ENCODE assay signal across 8 mouse cellular contexts in genomic region chr14:61045446-61046090, GRCm38 (mm10). TPM values are rescaled to one million over a fixed set of nuclear protein-coding genes. Genes with fewer than 3 reads are reported as not detected.
DNase-seq lines count a peak whose midpoint lies in the region; ATAC-seq and TF ChIP-seq lines count a peak whose summit lies in the region.

No protein-coding gene starts in this region.

- no peaks in the 10 kb centered on the region for H3K36me3 ChIP-seq in forebrain, embryonic 14.5 days (ENCODE audit: control insufficient read depth, insufficient read depth, low read length)
- H3K36me3 ChIP-seq in midbrain, embryonic 13.5 days = no peaks in the 10 kb centered on the region

- H3K9me3 ChIP-seq in forebrain, embryonic 14.5 days (replicated peaks; ENCODE audit: control insufficient read depth, low read length) = no peaks in the 10 kb centered on the region
- no peaks in the 10 kb centered on the region for H3K9me3 ChIP-seq in midbrain, embryonic 13.5 days

- peak overlapping the region; percentile 70 for H3K9ac ChIP-seq in forebrain, embryonic 14.5 days (ENCODE audit: low read length)
- peak overlapping the region; percentile 66 for H3K9ac ChIP-seq in midbrain, embryonic 13.5 days (replicated peaks)

- no peak for DNase-seq in layer of hippocampus, adult 2 months (ENCODE audit: low spot score in 2 of 2)
- DNase-seq in layer of hippocampus, adult 11-12 months (ENCODE audit: low spot score) = no peak
- peak; percentile 73 for DNase-seq in forebrain, embryonic 14.5 days (ENCODE audit: low spot score)
- no peak for DNase-seq in cerebellum, postnatal 25 days
- no peak for DNase-seq in left cerebral cortex, adult 9 months (ENCODE audit: low spot score in 2 of 2)
- no peak for DNase-seq in right cerebral cortex, postnatal 4 days

- H3K4me3 ChIP-seq in layer of hippocampus, adult 2 months = peak overlapping the region; percentile 70
- peak overlapping the region; percentile 50 for H3K4me3 ChIP-seq in forebrain, embryonic 14.5 days (ENCODE audit: low read depth, low read length)
- H3K4me3 ChIP-seq in midbrain, embryonic 13.5 days (replicated peaks) = peak overlapping the region; percentile 45

- no peak; the same call in 1 of the 2 replicates for ATAC-seq in forebrain, embryonic 14.5 days
- peak; percentile 4 for ATAC-seq in inflammation-experienced regulatory T-cells, adult 6 months
- no peak for ATAC-seq in midbrain, embryonic 13.5 days

- peaks cover 19% of the 10 kb centered on the region for H3K4me1 ChIP-seq in forebrain, embryonic 14.5 days (ENCODE audit: control insufficient read depth, insufficient read depth, low read length)
- peaks cover 40% of the 10 kb centered on the region for H3K4me1 ChIP-seq in midbrain, embryonic 13.5 days (replicated peaks)

- peak overlapping the region; percentile 91 for H3K27ac ChIP-seq in layer of hippocampus, adult 2 months
- peak overlapping the region; percentile 89 for H3K27ac ChIP-seq in forebrain, embryonic 14.5 days (ENCODE audit: low read depth, low read length)
- H3K27ac ChIP-seq in midbrain, embryonic 13.5 days = peak overlapping the region; percentile 84

- peak overlapping the region; percentile 91 for H3K4me2 ChIP-seq in forebrain, embryonic 14.5 days (ENCODE audit: low read length)
- peak overlapping the region; percentile 73 for H3K4me2 ChIP-seq in midbrain, embryonic 13.5 days (replicated peaks)

- no peak; the same call in 1 of the 2 replicates for TF ChIP-seq CTCF in layer of hippocampus, adult 2 months (conservative IDR thresholded peaks at IDR 0.05)

- H3K27me3 ChIP-seq in forebrain, embryonic 14.5 days (replicated peaks; ENCODE audit: control insufficient read depth, insufficient read depth, low read length) = no peaks in the 10 kb centered on the region
- peaks cover 11% of the 10 kb centered on the region for H3K27me3 ChIP-seq in midbrain, embryonic 13.5 days

- under 1% methylated on average over 19 of the region's 19 CpGs for WGBS in forebrain, embryonic 14.5 days
- WGBS in midbrain, embryonic 13.5 days = under 1% methylated on average over 19 of the region's 19 CpGs

RNA-seq across cellular contexts. Expression of gene Tnfrsf19, which starts 0.7 kb away (rescaled TPM):
- total RNA-seq in layer of hippocampus, adult 2 months (2021) = 10 to 100 TPM; 49.0 to 50.0 TPM
- polyA plus RNA-seq in forebrain, embryonic 14.5 days (2014; fragmentation: Nextera tagmentation; extraction: Ambion mirVana) = 64.2 and 71.9 TPM in 2 replicates
- polyA plus RNA-seq in inflammation-experienced regulatory T-cells, adult 6 months (2017; shearing (Covaris generic)) = not detected
- polyA plus RNA-seq in midbrain, embryonic 13.5 days (2015; fragmentation: Nextera tagmentation; extraction: Ambion mirVana) = 42.9 and 45.4 TPM in 2 replicates

Comparison
In these comparisons a context has a peak if more than half of its experiments do, and no peak if none do; other contexts are left out.
1. RNA of gene Tnfrsf19, which starts 0.7 kb away (polyA plus RNA-seq): 64.2 to 71.9 TPM in forebrain, embryonic 14.5 days and 42.9 to 45.4 TPM in midbrain, embryonic 13.5 days; not detected in inflammation-experienced regulatory T-cells, adult 6 months; every median in the first group is over 10 times any median in the second.
2. Peak in every context shown above with its lines, with median percentiles within 50 percentile points of each other: H3K27ac ChIP-seq and H3K4me3 ChIP-seq.